Mouse (Mus musculus) C2C12 (cell line): Measurements from ENCODE around the gene Zc3h7a. TPM values are rescaled to one million over a fixed set of nuclear protein-coding genes. Genes with fewer than 3 reads are reported as not detected.

Source experiments
- H3K27me3 ChIP-seq: one replicate; pipeline ENCODE4 v1.6.1; 2011; ENCODE audit not compliant: control insufficient read depth, insufficient read depth, insufficient read length
- H3K36me3 ChIP-seq: one replicate; pipeline ENCODE4 v1.6.1; 2011; ENCODE audit not compliant: control insufficient read depth, insufficient read depth
- H3K4me3 ChIP-seq: one replicate; pipeline ENCODE4 v1.5.1; 2011; ENCODE audit warnings: mild to moderate bottlenecking, control low read depth; ENCODE audit not compliant: poor library complexity, insufficient read depth, severe bottlenecking
- H3K79me2 ChIP-seq: one replicate; pipeline ENCODE4 v1.6.1; 2011; ENCODE audit not compliant: control insufficient read depth, insufficient read depth
- H3K79me3 ChIP-seq: one replicate; pipeline ENCODE4 v1.6.1; 2011; ENCODE audit warnings: low read depth, control low read depth
- H3ac ChIP-seq: one replicate; pipeline ENCODE3; 2011; ENCODE audit warnings: low read depth; ENCODE audit not compliant: control insufficient read depth, insufficient read length
- CEBPB ChIP-seq: IDR thresholded peaks from one replicate; pipeline ENCODE4 v1.6.1; 2011; ENCODE audit warnings: low read depth, mild to moderate bottlenecking, control low read depth, moderate library complexity
- CTCF ChIP-seq: IDR thresholded peaks from one replicate; pipeline ENCODE4 v1.5.1; 2011; ENCODE audit not compliant: control insufficient read depth, insufficient read depth, insufficient read length
- FOSL1 ChIP-seq: IDR thresholded peaks from one replicate; pipeline ENCODE4 v1.8.0; 2011; ENCODE audit warnings: mild to moderate bottlenecking, low read length; ENCODE audit not compliant: poor library complexity, insufficient read depth, severe bottlenecking
- MAX ChIP-seq: IDR thresholded peaks from one replicate; pipeline ENCODE4 v1.6.1; 2011; ENCODE audit warnings: mild to moderate bottlenecking, control low read depth
- MYOD1 ChIP-seq: IDR thresholded peaks from one replicate; pipeline ENCODE4 v1.6.1; 2011; ENCODE audit warnings: low read depth; ENCODE audit not compliant: control insufficient read depth, insufficient read length
- MYOG ChIP-seq: IDR thresholded peaks from one replicate; pipeline ENCODE4 v1.6.1; 2011; ENCODE audit not compliant: control insufficient read depth, insufficient read length; ENCODE audit errors: extremely low read depth
- USF1 ChIP-seq: IDR thresholded peaks from one replicate; pipeline ENCODE4 v1.6.1; 2011; ENCODE audit warnings: low read depth, mild to moderate bottlenecking, control low read depth, moderate library complexity
- polyA plus RNA-seq: library from polyadenylated mRNA; unstranded; fragments of >200 nt; fragmentation: generic; extraction: Trizol; gene quantifications from one replicate; pipeline ENCODE4 v1.2.1, GENCODE M21; 2012; ENCODE audit warnings: missing spikeins

Gene Zc3h7a
- polyA plus RNA-seq, 1 experiment = 10.2 TPM

GRCm38 (mm10) chr16:11133476-11134347 is 42.5 kb downstream of the Zc3h7a start:
- H3K79me3 ChIP-seq = peaks cover 36% of the 10 kb centered on the region
- no peak for TF ChIP-seq MYOG
- TF ChIP-seq CTCF = no peak
- no peak for TF ChIP-seq MYOD1
- no peak for TF ChIP-seq MAX
- TF ChIP-seq USF1 = no peak
- no peak for TF ChIP-seq FOSL1
- no peak for TF ChIP-seq CEBPB
- peaks cover 54% of the 10 kb centered on the region for H3K79me2 ChIP-seq
- H3K27me3 ChIP-seq = no peaks in the 10 kb centered on the region
- peak overlapping the region; percentile 77 for H3ac ChIP-seq
- H3K4me3 ChIP-seq = peak overlapping the region; percentile 89
- H3K36me3 ChIP-seq = peaks cover 22% of the 10 kb centered on the region

- H3ac ChIP-seq = no peak overlapping the region
- peaks cover 36% of the 10 kb centered on the region for H3K79me3 ChIP-seq
- peaks cover 63% of the 10 kb centered on the region for H3K79me2 ChIP-seq
- no peak overlapping the region for H3K4me3 ChIP-seq
- H3K36me3 ChIP-seq = peaks cover 27% of the 10 kb centered on the region
- H3K27me3 ChIP-seq = no peaks in the 10 kb centered on the region
- no peak for TF ChIP-seq FOSL1
- TF ChIP-seq MAX = no peak
- TF ChIP-seq CTCF = no peak
- TF ChIP-seq MYOD1 = no peak
- TF ChIP-seq USF1 = peak; percentile 2
- no peak for TF ChIP-seq MYOG
- no peak for TF ChIP-seq CEBPB
Observed at GRCm38 (mm10) chr16:11132839-11133238, 43.4 kb downstream of the Zc3h7a start.

- H3K27me3 ChIP-seq = no peaks in the 10 kb centered on the region
- peaks cover 55% of the 10 kb centered on the region for H3K79me2 ChIP-seq
- H3K4me3 ChIP-seq = no peak overlapping the region
- no peak for TF ChIP-seq MYOD1
- no peak for TF ChIP-seq FOSL1
- TF ChIP-seq CTCF = no peak
- no peak for TF ChIP-seq MYOG
- no peak for TF ChIP-seq USF1
- no peak for TF ChIP-seq CEBPB
- no peak overlapping the region for H3ac ChIP-seq
- peaks cover 44% of the 10 kb centered on the region for H3K36me3 ChIP-seq
- peaks cover 36% of the 10 kb centered on the region for H3K79me3 ChIP-seq
Observed at GRCm38 (mm10) chr16:11128301-11128700, 47.9 kb downstream of the Zc3h7a start.

- no peak overlapping the region for H3K4me3 ChIP-seq
- peaks cover 13% of the 10 kb centered on the region for H3K79me3 ChIP-seq
- H3K27me3 ChIP-seq = no peaks in the 10 kb centered on the region
- peaks cover 28% of the 10 kb centered on the region for H3K79me2 ChIP-seq
- peaks cover 60% of the 10 kb centered on the region for H3K36me3 ChIP-seq
- TF ChIP-seq CEBPB (no peak), MYOG (no peak), MAX (no peak), FOSL1 (no peak), USF1 (no peak), CTCF (no peak), MYOD1 (no peak)
- H3ac ChIP-seq = no peak overlapping the region
Observed at GRCm38 (mm10) chr16:11125371-11125770, 50.8 kb downstream of the Zc3h7a start.

- TF ChIP-seq FOSL1 (no peak), USF1 (no peak), MAX (no peak), CEBPB (no peak), MYOD1 (no peak)
- H3K79me3 ChIP-seq = peaks cover 8% of the 10 kb centered on the region
- H3K36me3 ChIP-seq = peaks cover 70% of the 10 kb centered on the region
- peaks cover 16% of the 10 kb centered on the region for H3K79me2 ChIP-seq
- no peaks in the 10 kb centered on the region for H3K27me3 ChIP-seq
- no peak overlapping the region for H3K4me3 ChIP-seq
- H3ac ChIP-seq = no peak overlapping the region
Observed at GRCm38 (mm10) chr16:11124110-11124509, 52.1 kb downstream of the Zc3h7a start.
